Mouse (Mus musculus) testis, adult 10 weeks (tissue): ENCODE measurements around the gene Kctd10. TPM values are rescaled to one million over a fixed set of nuclear protein-coding genes. Genes with fewer than 3 reads are reported as not detected.

Experiments used
- polyA plus RNA-seq: library from polyadenylated mRNA; stranded (reverse); fragments of 350-450 nt; fragmentation: Illumina TruSeq; extraction: RNeasy Lipid Tissue Mini Kit (QIAGEN cat#74804); gene quantifications from one replicate; pipeline ENCODE4 v1.2.3, GENCODE M21; 2014; ENCODE audit warnings: low read depth, low replicate concordance

Kctd10 gene
- polyA plus RNA-seq, result 18.8 TPM

DNA sequence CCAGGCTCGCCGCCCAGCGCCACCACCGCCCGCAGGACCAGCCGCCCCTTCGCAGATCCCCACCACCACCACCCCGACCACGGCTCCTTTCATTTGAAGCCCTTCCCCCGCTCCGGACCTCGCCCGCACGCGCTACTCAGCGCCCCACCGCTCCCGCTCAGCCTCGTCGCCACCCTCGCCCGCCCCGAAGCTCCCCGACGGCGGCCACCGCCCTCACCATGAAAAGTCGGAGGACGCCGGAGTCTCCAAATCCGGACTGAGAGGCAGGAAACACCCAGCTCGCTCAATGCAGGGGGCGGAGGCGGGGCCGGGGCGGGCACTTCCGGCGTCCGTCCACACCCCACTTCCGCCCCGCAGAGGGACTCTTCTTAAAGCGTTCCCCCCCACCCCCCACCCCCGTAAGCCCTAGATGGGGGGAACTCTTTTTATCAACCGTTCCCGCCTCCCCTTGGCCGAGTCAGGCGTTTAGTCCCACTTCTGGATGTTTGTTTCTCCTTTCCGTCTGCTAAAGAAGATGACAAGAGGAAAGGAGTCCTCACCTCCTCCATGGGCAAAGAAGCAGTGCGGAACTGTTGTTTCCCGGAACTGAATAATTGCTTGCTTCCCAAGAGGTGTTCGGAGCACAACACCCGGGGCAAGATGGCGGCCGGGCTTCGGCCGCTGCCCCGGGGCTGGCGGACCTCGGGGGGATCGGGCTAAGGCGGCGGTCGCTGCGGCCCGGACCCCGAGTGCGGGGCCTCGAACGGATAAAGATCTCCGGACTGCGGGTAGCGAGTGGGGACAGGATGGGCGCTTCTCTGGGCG, at the start of gene Kctd10, which contains the start of gene Ube3b:
Gene Kctd10, minus strand, starts transcription at position 300 of the 804 bp plus-strand sequence.
Gene Ube3b, plus strand, starts transcription at position 399 of the 804 bp plus-strand sequence.

Other genes with a start within 250 kb of the Kctd10 start
- 0.29 TPM for gene Acacb, start 234.0 kb downstream of the Kctd10 start, polyA plus RNA-seq
- gene Foxn4, start 106.7 kb downstream of the Kctd10 start, polyA plus RNA-seq, result not detected
- gene Myo1h, start 91.3 kb downstream of the Kctd10 start, polyA plus RNA-seq, result 0.49 TPM
- 10.9 TPM for gene Ube3b, start 99 bp upstream of the Kctd10 start, polyA plus RNA-seq
- 1.3 TPM for gene Mmab, start 63.6 kb upstream of the Kctd10 start, polyA plus RNA-seq
- gene Mvk, start 63.8 kb upstream of the Kctd10 start, polyA plus RNA-seq, result not detected
- gene Fam222a, start 187.5 kb upstream of the Kctd10 start, polyA plus RNA-seq, result 1.1 TPM